Mouse (Mus musculus) cerebellum, adult 11-12 months (tissue): ENCODE data around the gene Racgap1.

Experiments
- DNase-seq: peaks from one replicate; pipeline ENCODE4 v3.0.0; 2022

The Racgap1 gene

GRCm38 (mm10) chr15:99663964-99664599 is 12.6 kb upstream of the Racgap1 start:
- peak; percentile 58 for DNase-seq

- DNase-seq = peak; percentile 30
Measured at GRCm38 (mm10) chr15:99662371-99662770, 10.9 kb upstream of the Racgap1 start.

- peak; percentile 84 for DNase-seq
Measured at GRCm38 (mm10) chr15:99661121-99661830, 9.8 kb upstream of the Racgap1 start.

- no peak for DNase-seq
Measured at GRCm38 (mm10) chr15:99658437-99658836, 7.0 kb upstream of the Racgap1 start.

GRCm38 (mm10) chr15:99655956-99656355 is 4.5 kb upstream of the Racgap1 start:
- no peak for DNase-seq

- DNase-seq = peak; percentile 29
Measured at GRCm38 (mm10) chr15:99653876-99654275, 2.4 kb upstream of the Racgap1 start.

- no peak for DNase-seq
Measured at GRCm38 (mm10) chr15:99653291-99653690, 1.8 kb upstream of the Racgap1 start.

GRCm38 (mm10) chr15:99651984-99652872 is 772 bp upstream of the Racgap1 start:
- DNase-seq = peak; percentile 27

GRCm38 (mm10) chr15:99650304-99650703 is 1.2 kb downstream of the Racgap1 start:
- no peak for DNase-seq

GRCm38 (mm10) chr15:99649067-99649761 is 2.2 kb downstream of the Racgap1 start:
- DNase-seq = no peak

GRCm38 (mm10) chr15:99648326-99648725 is 3.1 kb downstream of the Racgap1 start:
- no peak for DNase-seq

- no peak for DNase-seq
Measured at GRCm38 (mm10) chr15:99644776-99645175, 6.7 kb downstream of the Racgap1 start.

GRCm38 (mm10) chr15:99643832-99644231 is 7.6 kb downstream of the Racgap1 start:
- DNase-seq = no peak

- DNase-seq = no peak
Measured at GRCm38 (mm10) chr15:99642622-99643021, 8.8 kb downstream of the Racgap1 start.

GRCm38 (mm10) chr15:99638124-99638485 is 13.4 kb downstream of the Racgap1 start:
- DNase-seq = no peak

- DNase-seq = no peak
Measured at GRCm38 (mm10) chr15:99637405-99638123, 13.9 kb downstream of the Racgap1 start.

- DNase-seq = no peak
Measured at GRCm38 (mm10) chr15:99634702-99635101, 16.8 kb downstream of the Racgap1 start.

GRCm38 (mm10) chr15:99631618-99632017 is 19.8 kb downstream of the Racgap1 start:
- no peak for DNase-seq

- DNase-seq = no peak
Measured at GRCm38 (mm10) chr15:99622063-99622462, 29.4 kb downstream of the Racgap1 start.

GRCm38 (mm10) chr15:99619821-99620220 is 31.6 kb downstream of the Racgap1 start:
- peak; percentile 32 for DNase-seq

- DNase-seq = no peak
Measured at GRCm38 (mm10) chr15:99618595-99618994, 32.9 kb downstream of the Racgap1 start.

- DNase-seq = peak; percentile 53
Measured at GRCm38 (mm10) chr15:99615246-99615645, 36.2 kb downstream of the Racgap1 start.
